Mouse (Mus musculus) CH12.LX (cell line): ENCODE measurements around the gene Lcor.

Source experiments
- MAFK ChIP-seq: IDR thresholded peaks from 2 replicates; pipeline ENCODE4 v1.6.1; 2011; ENCODE audit warnings: low read length, improper control_type of control experiment; ENCODE audit not compliant: insufficient replicate concordance
- PAX5 ChIP-seq: IDR thresholded peaks from 2 replicates; pipeline ENCODE4 v1.6.1; 2012; ENCODE audit warnings: low read length, inconsistent platforms, mixed read lengths
- POLR2A ChIP-seq: IDR thresholded peaks from 2 replicates; pipeline ENCODE4 v1.6.1; 2011; ENCODE audit warnings: low read depth, mild to moderate bottlenecking, improper control_type of control experiment, low read length

- TF ChIP-seq MAFK (no peak), POLR2A (no peak), PAX5 (no peak)
Observed at GRCm38 (mm10) chr19:41519121-41519520, 36.7 kb downstream of the Lcor start.
